Mouse (Mus musculus) myocyte (in vitro differentiated cells): ENCODE data around the gene Ap1m1.

Experiments used
- CEBPB ChIP-seq: IDR thresholded peaks from 2 replicates; pipeline ENCODE4 v1.6.1; 2011; ENCODE audit warnings: mild to moderate bottlenecking, moderate library complexity; ENCODE audit not compliant: poor library complexity, insufficient read depth, severe bottlenecking
- E2F4 ChIP-seq: IDR thresholded peaks from one replicate; pipeline ENCODE4 v1.6.1; 2011; ENCODE audit warnings: mild to moderate bottlenecking, control low read depth, moderate library complexity; ENCODE audit not compliant: insufficient read depth
- MAX ChIP-seq: IDR thresholded peaks from one replicate; pipeline ENCODE4 v1.6.1; 2011; ENCODE audit warnings: low read depth, mild to moderate bottlenecking, control low read depth
- MYOD1 ChIP-seq, 3 experiments: IDR thresholded peaks; one replicate each; pipeline ENCODE4 v1.6.1; 2011; ENCODE audit warnings: control low read depth in 2 of 3, low read depth in 2 of 3, mild to moderate bottlenecking in 2 of 3, moderate library complexity in 1 of 3; ENCODE audit not compliant: insufficient read length in 2 of 3, control insufficient read depth in 1 of 3
- MYOG ChIP-seq, 3 experiments: IDR thresholded peaks; one replicate each; pipeline ENCODE4 v1.6.1; 2011; ENCODE audit warnings: control low read depth in 2 of 3, low read depth in 2 of 3, mild to moderate bottlenecking in 2 of 3; ENCODE audit not compliant: insufficient read length in 2 of 3, control insufficient read depth in 1 of 3, insufficient read depth in 1 of 3
- POLR2A ChIP-seq: IDR thresholded peaks from one replicate; pipeline ENCODE4 v1.6.1; 2011; ENCODE audit warnings: low read depth, mild to moderate bottlenecking, control low read depth, moderate library complexity; ENCODE audit not compliant: insufficient read length
- POLR2AphosphoS2 ChIP-seq: IDR thresholded peaks from one replicate; pipeline ENCODE4 v1.6.1; 2011; ENCODE audit warnings: low read depth, control low read depth; ENCODE audit not compliant: insufficient read length
- REST ChIP-seq: IDR thresholded peaks from one replicate; pipeline ENCODE4 v1.6.1; 2011; ENCODE audit warnings: mild to moderate bottlenecking, control low read depth, moderate library complexity; ENCODE audit not compliant: insufficient read depth, insufficient read length
- TCF12 ChIP-seq: IDR thresholded peaks from one replicate; pipeline ENCODE4 v1.6.1; 2011; ENCODE audit warnings: mild to moderate bottlenecking, control low read depth; ENCODE audit not compliant: poor library complexity, insufficient read depth, severe bottlenecking
- TCF3 ChIP-seq: IDR thresholded peaks from one replicate; pipeline ENCODE4 v1.6.1; 2011; ENCODE audit warnings: low read depth, control low read depth; ENCODE audit not compliant: insufficient read length
- USF1 ChIP-seq: IDR thresholded peaks from one replicate; pipeline ENCODE4 v1.6.1; 2011; ENCODE audit warnings: low read depth, mild to moderate bottlenecking, control low read depth, moderate library complexity

- no peak for TF ChIP-seq USF1
- no peak for TF ChIP-seq POLR2A
- no peak for TF ChIP-seq MYOG (IDR thresholded peaks at IDR 0.05; ENCODE audit: control insufficient read depth in 1 of 3, insufficient read depth in 1 of 3, insufficient read length in 2 of 3, low read depth in 2 of 3)
- no peak for TF ChIP-seq CEBPB
- no peak for TF ChIP-seq MAX
- no peak for TF ChIP-seq TCF12
- TF ChIP-seq REST: no peak
- no peak for TF ChIP-seq TCF3
- no peak for TF ChIP-seq E2F4
- TF ChIP-seq POLR2AphosphoS2: no peak
- peak in 1 of 3 experiments; percentile 19 for TF ChIP-seq MYOD1 (IDR thresholded peaks at IDR 0.05; ENCODE audit: control insufficient read depth in 1 of 3, insufficient read length in 2 of 3, low read depth in 2 of 3)
Measured at GRCm38 (mm10) chr8:72261019-72261418, 21.2 kb downstream of the Ap1m1 start.
